ENCODE assay signal across 1 mouse cellular context in the genomic region with DNA sequence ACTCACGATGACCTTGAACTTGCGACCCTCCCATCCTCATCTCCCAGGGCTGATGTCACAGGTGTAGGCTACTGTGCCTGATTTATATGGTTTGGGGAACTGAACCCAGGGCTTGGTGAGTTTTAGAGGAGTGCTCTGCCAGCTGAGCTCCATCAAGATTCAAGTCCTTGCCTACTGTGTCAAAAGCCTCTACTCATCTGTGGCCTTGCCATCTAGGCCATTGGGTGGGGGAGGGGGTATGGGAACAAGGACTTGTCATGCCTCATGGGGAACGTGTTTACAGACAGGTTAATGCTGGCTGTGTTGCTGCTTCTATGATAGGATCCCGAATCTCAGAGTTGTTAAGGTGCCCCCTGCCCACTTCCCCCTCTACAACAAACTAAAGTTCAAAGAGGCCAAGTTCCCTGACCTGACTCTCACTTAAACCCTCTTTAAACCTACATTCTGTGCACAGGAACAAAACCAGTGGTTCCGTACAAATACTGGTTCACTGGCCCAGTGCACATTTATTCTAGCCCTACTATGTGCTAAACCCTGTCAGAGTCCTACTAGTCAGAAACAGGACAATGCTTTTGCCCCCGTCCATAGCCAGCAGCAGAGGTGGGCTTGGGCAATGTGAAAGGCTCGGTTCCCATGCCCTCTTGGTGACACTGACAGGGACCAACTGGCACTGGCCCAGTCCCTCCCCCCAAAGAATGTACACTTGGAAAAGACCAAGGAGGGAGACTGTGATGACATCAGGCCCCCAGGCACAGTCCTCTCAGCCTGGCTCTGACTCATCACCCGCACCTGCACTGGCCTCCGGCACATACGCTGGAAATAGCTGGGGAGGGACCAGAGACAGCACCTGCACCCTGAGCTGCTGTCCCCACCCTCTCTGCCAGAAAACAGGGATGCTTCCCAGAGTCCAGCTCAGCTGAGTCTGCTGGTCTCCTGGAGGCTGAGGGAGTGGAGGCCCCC.
TF ChIP-seq lines count a peak whose summit lies in the region.

No protein-coding gene starts in this region.

TF ChIP-seq in CH12.LX, 34 proteins besides CTCF, POLR2A, EP300 and RAD21 (continued from another document):
- TF ChIP-seq MYC (IDR thresholded peaks at IDR 0.05; ENCODE audit: low read depth, low read length) (peak; percentile 61; the same call in 1 of the 2 replicates), ETS1 (conservative IDR thresholded peaks at IDR 0.05; ENCODE audit: low read depth, low read length) (peak; percentile 97), KAT2A (IDR thresholded peaks at IDR 0.05; ENCODE audit: insufficient replicate concordance, low read length) (no peak), IRF4 (IDR thresholded peaks at IDR 0.05; ENCODE audit: low read depth, low read length) (peak; percentile 71), MEF2A (IDR thresholded peaks at IDR 0.05; ENCODE audit: borderline replicate concordance, low read depth, low read length) (peak; percentile 86), BHLHE40 (IDR thresholded peaks at IDR 0.05; ENCODE audit: low read depth, low read length) (peak; percentile 84), JUN (IDR thresholded peaks at IDR 0.05; ENCODE audit: insufficient read depth, low read depth, low read length) (peak; percentile 70), ZC3H11A (IDR thresholded peaks at IDR 0.05; ENCODE audit: low read depth, low read length) (no peak), ZKSCAN1 (IDR thresholded peaks at IDR 0.05; ENCODE audit: borderline replicate concordance, low read depth, low read length) (peak; percentile 95), MXI1 (IDR thresholded peaks at IDR 0.05; ENCODE audit: low read depth, low read length) (no peak; the same call in 1 of the 2 replicates), JUND (conservative IDR thresholded peaks at IDR 0.05; ENCODE audit: low read depth, low read length) (peak; percentile 73), SIN3A (IDR thresholded peaks at IDR 0.05; ENCODE audit: low read length) (no peak), TCF12 (IDR thresholded peaks at IDR 0.05; ENCODE audit: low read depth, low read length) (peak; percentile 98), ZNF384 (IDR thresholded peaks at IDR 0.05; ENCODE audit: low read depth, low read length) (no peak), MAX (IDR thresholded peaks at IDR 0.05; ENCODE audit: low read length) (0 out of 2 replicates have a peak, but pooled peaks have one; percentile 20), TBP (conservative IDR thresholded peaks at IDR 0.05; ENCODE audit: low read depth, low read length) (no peak)
